Mouse (Mus musculus): Measurements from ENCODE around the gene Golga7b. TPM values are rescaled to one million over a fixed set of nuclear protein-coding genes. Genes with fewer than 3 reads are reported as not detected.

The Golga7b gene
- polyA plus RNA-seq, 1 experiment from 2014 or later, result 72.2 TPM

DNA sequence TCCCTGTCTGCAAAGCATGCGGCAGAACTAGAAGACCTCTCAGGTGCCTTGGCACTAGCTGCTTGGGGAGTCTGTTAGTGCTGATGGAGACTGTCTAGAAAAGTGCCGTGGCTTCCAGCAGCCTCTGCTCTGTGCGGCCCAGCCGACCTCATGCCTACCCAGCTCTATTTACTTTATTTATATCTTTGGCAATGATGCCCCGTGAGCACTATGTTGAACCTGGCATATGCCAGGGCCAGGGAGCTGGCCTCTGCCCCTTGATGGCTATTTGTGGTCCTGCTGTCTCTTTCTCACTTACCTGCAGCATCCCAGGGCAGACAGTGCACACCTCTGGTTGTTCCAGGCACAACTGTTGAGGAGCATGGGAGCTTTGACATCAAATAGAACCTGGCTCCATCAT is 31.1 kb downstream of the Golga7b start:
- WGBS, result 87% methylated on average over 5 of the region's 5 CpGs
- no peak overlapping the region for H3K9ac ChIP-seq (ENCODE audit: low read depth, low read length)
- no peaks in the 10 kb centered on the region for H3K36me3 ChIP-seq (ENCODE audit: control insufficient read depth, insufficient read depth, low read length)
- H3K4me3 ChIP-seq (ENCODE audit: low read depth, low read length), result no peak overlapping the region
- H3K27ac ChIP-seq (ENCODE audit: low read length), result no peak overlapping the region
- no peak overlapping the region for H3K4me2 ChIP-seq (ENCODE audit: low read length)
- no peaks in the 10 kb centered on the region for H3K9me3 ChIP-seq (replicated peaks; ENCODE audit: control insufficient read depth, low read length, poor library complexity, severe bottlenecking)
- ATAC-seq, result no peak
- H3K27me3 ChIP-seq (ENCODE audit: control insufficient read depth, insufficient read depth, low read depth, low read length), result no peaks in the 10 kb centered on the region
- peaks cover 4% of the 10 kb centered on the region; the same call in 1 of the 2 replicates for H3K4me1 ChIP-seq (ENCODE audit: control insufficient read depth, insufficient read depth, low read length)

DNA sequence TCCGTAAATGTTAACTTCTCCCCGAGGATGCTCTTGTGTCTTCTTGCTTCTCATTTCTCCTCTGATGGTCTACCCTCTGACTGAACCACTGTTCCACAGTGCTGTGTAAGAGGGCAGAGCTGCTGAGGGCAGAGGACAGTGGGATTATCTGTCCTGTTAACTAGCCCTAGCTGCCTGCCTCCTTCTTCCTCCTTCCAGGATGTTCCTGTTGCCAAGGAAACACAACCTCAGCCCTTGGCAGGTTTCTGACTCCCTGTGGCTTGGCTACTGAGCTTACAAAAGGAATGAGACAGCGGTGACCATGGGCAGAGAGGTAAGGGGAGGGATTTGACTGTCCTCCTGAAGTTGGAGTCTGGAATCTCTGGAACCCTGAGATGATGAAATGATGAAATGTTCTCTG is 32.2 kb downstream of the Golga7b start:
- no peak overlapping the region for H3K27ac ChIP-seq (ENCODE audit: low read length)
- H3K4me3 ChIP-seq (ENCODE audit: low read depth, low read length), result no peak overlapping the region
- H3K9ac ChIP-seq (ENCODE audit: low read depth, low read length), result no peak overlapping the region
- 52% methylated on average over 3 of the region's 3 CpGs for WGBS
- no peak overlapping the region for H3K4me2 ChIP-seq (ENCODE audit: low read length)
- H3K36me3 ChIP-seq (ENCODE audit: control insufficient read depth, insufficient read depth, low read length), result no peaks in the 10 kb centered on the region
- ATAC-seq, result 0 out of 2 replicates have a peak, but pooled peaks have one; percentile 57
- H3K4me1 ChIP-seq (ENCODE audit: control insufficient read depth, insufficient read depth, low read length), result peaks cover 4% of the 10 kb centered on the region; the same call in 1 of the 2 replicates
- no peaks in the 10 kb centered on the region for H3K27me3 ChIP-seq (ENCODE audit: control insufficient read depth, insufficient read depth, low read depth, low read length)
- no peaks in the 10 kb centered on the region for H3K9me3 ChIP-seq (replicated peaks; ENCODE audit: control insufficient read depth, low read length, poor library complexity, severe bottlenecking)

DNA sequence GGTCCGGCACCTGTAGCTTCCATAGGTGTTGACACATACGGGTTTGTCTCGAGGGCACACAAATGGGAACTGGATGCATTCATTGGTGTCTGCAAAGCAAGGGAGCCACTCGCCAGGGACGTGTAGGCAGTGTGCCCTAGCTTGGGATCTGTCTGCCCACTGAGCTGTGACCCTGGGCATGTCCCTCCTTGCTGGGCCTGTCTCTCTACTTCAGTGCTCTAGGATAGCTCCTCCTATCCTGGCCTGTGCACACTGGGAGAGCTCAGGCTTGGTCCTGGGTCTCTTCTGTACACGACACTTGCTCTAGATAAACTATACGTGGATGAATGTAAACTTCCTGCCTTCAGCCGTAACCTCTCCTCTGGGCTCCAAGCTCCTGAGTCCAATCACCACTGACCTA is 36.8 kb downstream of the Golga7b start:
- Histone ChIP-seq H3K27me3 (ENCODE audit: control insufficient read depth, insufficient read depth, low read depth, low read length) (no peaks in the 10 kb centered on the region), H3K9ac (ENCODE audit: low read depth, low read length) (no peak overlapping the region), H3K27ac (ENCODE audit: low read length) (no peak overlapping the region), H3K4me2 (ENCODE audit: low read length) (no peak overlapping the region), H3K4me3 (ENCODE audit: low read depth, low read length) (no peak overlapping the region), H3K9me3 (replicated peaks; ENCODE audit: control insufficient read depth, low read length, poor library complexity, severe bottlenecking) (no peaks in the 10 kb centered on the region), H3K4me1 (ENCODE audit: control insufficient read depth, insufficient read depth, low read length) (peaks cover 4% of the 10 kb centered on the region; the same call in 1 of the 2 replicates), H3K36me3 (ENCODE audit: control insufficient read depth, insufficient read depth, low read length) (no peaks in the 10 kb centered on the region)
- WGBS, result 82% methylated on average over 8 of the region's 8 CpGs
- no peak for ATAC-seq

DNA sequence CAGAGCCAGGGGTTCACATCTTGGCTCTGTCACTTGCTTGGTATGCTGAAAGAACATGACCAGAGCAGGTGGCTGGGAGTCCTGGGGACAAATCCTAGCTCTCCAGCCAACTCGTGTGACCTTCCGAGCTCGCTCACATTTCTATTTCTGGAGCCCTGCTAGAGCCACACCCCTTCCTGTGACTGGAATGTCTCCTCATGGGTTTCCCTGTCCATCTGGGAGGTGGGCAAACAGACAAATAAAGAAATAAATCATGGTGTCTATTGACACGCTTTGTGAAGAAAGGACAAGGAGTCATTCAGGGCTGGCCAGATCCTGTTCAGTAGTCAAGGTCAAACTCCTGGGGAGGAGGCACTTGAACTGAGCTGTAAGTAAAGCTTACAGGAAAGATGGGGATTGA is 41.0 kb downstream of the Golga7b start:
- Histone ChIP-seq H3K9ac (ENCODE audit: low read depth, low read length) (no peak overlapping the region), H3K9me3 (replicated peaks; ENCODE audit: control insufficient read depth, low read length, poor library complexity, severe bottlenecking) (no peaks in the 10 kb centered on the region), H3K27me3 (ENCODE audit: control insufficient read depth, insufficient read depth, low read depth, low read length) (no peaks in the 10 kb centered on the region), H3K4me1 (ENCODE audit: control insufficient read depth, insufficient read depth, low read length) (peaks cover 10% of the 10 kb centered on the region; the same call in 1 of the 2 replicates), H3K4me3 (ENCODE audit: low read depth, low read length) (no peak overlapping the region), H3K4me2 (ENCODE audit: low read length) (no peak overlapping the region), H3K27ac (ENCODE audit: low read length) (no peak overlapping the region), H3K36me3 (ENCODE audit: control insufficient read depth, insufficient read depth, low read length) (no peaks in the 10 kb centered on the region)
- WGBS, result 69% methylated on average over 4 of the region's 4 CpGs
- no peak for ATAC-seq

DNA sequence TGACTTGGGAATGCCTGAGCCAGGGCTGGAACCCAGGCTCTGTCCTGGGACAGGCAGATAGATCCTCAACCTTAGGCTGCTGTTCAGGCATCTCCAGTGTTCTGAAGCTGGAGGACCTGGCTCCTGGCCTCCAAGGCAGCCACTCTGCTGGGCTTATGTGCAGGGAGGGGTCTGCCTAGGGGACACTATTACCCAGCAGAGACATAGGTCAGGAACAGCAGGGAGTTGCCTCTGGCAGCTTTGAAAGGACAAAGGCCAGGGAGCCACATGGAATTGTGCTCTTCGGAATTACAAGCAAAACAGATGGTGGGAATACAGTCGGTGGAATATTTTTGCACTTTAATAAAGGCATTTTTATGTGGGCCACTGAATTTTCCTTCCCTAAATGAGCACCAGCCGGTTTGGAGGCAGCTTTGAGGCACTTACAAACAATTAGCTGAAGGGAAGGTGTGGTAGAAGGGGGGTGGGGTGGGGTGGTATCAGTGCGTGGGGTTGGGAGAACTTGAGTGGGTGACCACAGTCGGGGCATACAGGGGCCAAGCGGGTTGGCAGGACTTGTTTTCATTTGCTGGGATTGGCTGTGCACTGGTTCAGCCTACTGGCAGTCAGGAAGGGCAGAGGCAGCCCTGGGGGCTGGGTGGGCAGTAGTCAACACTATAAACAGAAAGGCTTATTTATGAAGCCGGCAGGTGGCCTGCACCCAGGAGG is 43.7 kb downstream of the Golga7b start:
- H3K4me1 ChIP-seq (ENCODE audit: control insufficient read depth, insufficient read depth, low read length), result peaks cover 10% of the 10 kb centered on the region; the same call in 1 of the 2 replicates
- ATAC-seq, result no peak
- H3K9me3 ChIP-seq (replicated peaks; ENCODE audit: control insufficient read depth, low read length, poor library complexity, severe bottlenecking), result no peaks in the 10 kb centered on the region
- no peak overlapping the region for H3K9ac ChIP-seq (ENCODE audit: low read depth, low read length)
- no peak overlapping the region for H3K4me2 ChIP-seq (ENCODE audit: low read length)
- H3K27ac ChIP-seq (ENCODE audit: low read length), result no peak overlapping the region
- H3K27me3 ChIP-seq (ENCODE audit: control insufficient read depth, insufficient read depth, low read depth, low read length), result no peaks in the 10 kb centered on the region
- WGBS, result 16% methylated on average over 7 of the region's 7 CpGs
- no peak overlapping the region for H3K4me3 ChIP-seq (ENCODE audit: low read depth, low read length)
- H3K36me3 ChIP-seq (ENCODE audit: control insufficient read depth, insufficient read depth, low read length), result no peaks in the 10 kb centered on the region

DNA sequence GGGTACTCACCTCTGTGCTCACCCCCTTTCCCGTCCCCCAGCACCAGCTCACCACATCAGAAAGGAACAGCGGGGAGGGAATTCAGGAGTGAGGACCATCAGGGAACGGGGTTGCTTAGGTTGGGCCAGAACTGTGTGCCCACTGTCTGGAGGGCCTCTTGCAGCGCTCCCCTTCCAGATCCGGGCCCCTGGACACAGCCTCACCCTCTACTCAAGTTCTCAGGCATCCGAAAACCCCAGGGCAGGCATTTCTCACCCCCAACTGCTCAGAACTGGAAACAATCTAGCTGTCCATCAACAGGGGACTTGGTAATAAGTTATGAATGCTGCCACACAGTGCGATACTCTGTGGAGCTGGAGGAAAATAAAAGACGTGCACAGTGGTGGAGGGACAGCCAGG is 44.7 kb downstream of the Golga7b start:
- H3K9me3 ChIP-seq (replicated peaks; ENCODE audit: control insufficient read depth, low read length, poor library complexity, severe bottlenecking), result no peaks in the 10 kb centered on the region
- no peaks in the 10 kb centered on the region for H3K36me3 ChIP-seq (ENCODE audit: control insufficient read depth, insufficient read depth, low read length)
- H3K4me2 ChIP-seq (ENCODE audit: low read length), result no peak overlapping the region
- H3K4me3 ChIP-seq (ENCODE audit: low read depth, low read length), result no peak overlapping the region
- no peak overlapping the region for H3K9ac ChIP-seq (ENCODE audit: low read depth, low read length)
- H3K27me3 ChIP-seq (ENCODE audit: control insufficient read depth, insufficient read depth, low read depth, low read length), result no peaks in the 10 kb centered on the region
- no peak overlapping the region for H3K27ac ChIP-seq (ENCODE audit: low read length)
- ATAC-seq, result peak; percentile 40; the same call in 1 of the 2 replicates
- WGBS, result 16% methylated on average over 8 of the region's 8 CpGs
- peaks cover 10% of the 10 kb centered on the region; the same call in 1 of the 2 replicates for H3K4me1 ChIP-seq (ENCODE audit: control insufficient read depth, insufficient read depth, low read length)

DNA sequence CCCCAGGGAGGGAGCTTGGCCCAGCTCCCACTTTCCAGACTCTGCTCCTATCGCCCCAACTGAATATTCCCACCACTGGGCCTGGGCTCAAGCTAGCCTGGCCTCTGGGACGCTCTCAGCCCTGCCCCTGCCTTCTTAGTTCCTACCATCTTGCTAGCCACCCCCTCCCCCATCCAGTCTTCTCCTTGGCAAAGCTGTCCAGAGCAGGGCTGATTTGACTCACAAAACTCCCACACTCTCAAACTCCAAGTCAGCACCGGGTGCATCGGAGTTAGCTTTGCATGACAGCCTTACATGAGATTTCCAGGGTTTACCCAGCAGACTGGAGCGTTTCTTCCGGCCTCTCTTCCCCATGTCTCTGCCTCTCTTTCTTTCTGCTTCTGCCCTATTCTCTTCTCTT is 45.8 kb downstream of the Golga7b start:
- Histone ChIP-seq H3K27ac (ENCODE audit: low read length) (no peak overlapping the region), H3K9me3 (replicated peaks; ENCODE audit: control insufficient read depth, low read length, poor library complexity, severe bottlenecking) (no peaks in the 10 kb centered on the region), H3K4me3 (ENCODE audit: low read depth, low read length) (no peak overlapping the region), H3K4me1 (ENCODE audit: control insufficient read depth, insufficient read depth, low read length) (peaks cover 10% of the 10 kb centered on the region; the same call in 1 of the 2 replicates), H3K4me2 (ENCODE audit: low read length) (no peak overlapping the region), H3K9ac (ENCODE audit: low read depth, low read length) (no peak overlapping the region), H3K27me3 (ENCODE audit: control insufficient read depth, insufficient read depth, low read depth, low read length) (no peaks in the 10 kb centered on the region), H3K36me3 (ENCODE audit: control insufficient read depth, insufficient read depth, low read length) (no peaks in the 10 kb centered on the region)
- 0 out of 2 replicates have a peak, but pooled peaks have one; percentile 40 for ATAC-seq
- 67% methylated on average over 6 of the region's 6 CpGs for WGBS

DNA sequence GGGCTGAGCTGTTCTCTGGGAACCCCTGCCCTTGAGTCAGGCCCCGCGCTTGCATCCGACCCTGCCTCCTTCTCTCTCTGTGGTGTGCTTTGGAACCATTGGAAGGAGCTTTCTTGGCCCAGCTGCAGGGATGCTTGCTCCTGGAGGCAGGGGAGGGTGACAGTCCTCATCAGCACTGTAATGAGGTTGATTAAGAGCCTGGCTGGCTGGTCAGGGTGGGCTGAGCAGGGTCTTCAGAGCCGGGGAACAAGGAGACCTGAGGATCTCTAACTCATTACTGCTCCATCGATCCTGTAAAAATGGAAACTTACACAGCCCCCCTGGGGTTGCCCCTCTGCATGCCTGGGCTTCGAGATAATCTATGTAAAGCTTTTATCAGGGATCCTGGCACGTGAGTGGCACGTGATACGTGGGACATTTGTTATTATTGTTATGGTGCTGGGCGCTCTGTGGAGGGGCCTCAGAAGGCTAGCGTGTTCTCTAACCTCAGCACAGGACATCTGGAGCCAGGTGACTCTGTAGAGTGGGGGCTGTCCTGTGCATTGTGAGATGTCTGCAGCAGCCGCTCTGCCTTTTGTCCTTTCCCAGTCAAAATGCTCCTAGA is 55.9 kb downstream of the Golga7b start:
- Histone ChIP-seq H3K9ac (ENCODE audit: low read depth, low read length) (peak overlapping the region; percentile 10; the same call in 1 of the 2 replicates), H3K9me3 (replicated peaks; ENCODE audit: control insufficient read depth, low read length, poor library complexity, severe bottlenecking) (no peaks in the 10 kb centered on the region), H3K4me3 (ENCODE audit: low read depth, low read length) (no peak overlapping the region), H3K27me3 (ENCODE audit: control insufficient read depth, insufficient read depth, low read depth, low read length) (no peaks in the 10 kb centered on the region), H3K4me2 (ENCODE audit: low read length) (no peak overlapping the region), H3K36me3 (ENCODE audit: control insufficient read depth, insufficient read depth, low read length) (no peaks in the 10 kb centered on the region), H3K4me1 (ENCODE audit: control insufficient read depth, insufficient read depth, low read length) (peaks cover 9% of the 10 kb centered on the region; the same call in 1 of the 2 replicates), H3K27ac (ENCODE audit: low read length) (no peak overlapping the region)
- WGBS, result 31% methylated on average over 12 of the region's 12 CpGs
- ATAC-seq, result 0 out of 2 replicates have a peak, but pooled peaks have one; percentile 21

DNA sequence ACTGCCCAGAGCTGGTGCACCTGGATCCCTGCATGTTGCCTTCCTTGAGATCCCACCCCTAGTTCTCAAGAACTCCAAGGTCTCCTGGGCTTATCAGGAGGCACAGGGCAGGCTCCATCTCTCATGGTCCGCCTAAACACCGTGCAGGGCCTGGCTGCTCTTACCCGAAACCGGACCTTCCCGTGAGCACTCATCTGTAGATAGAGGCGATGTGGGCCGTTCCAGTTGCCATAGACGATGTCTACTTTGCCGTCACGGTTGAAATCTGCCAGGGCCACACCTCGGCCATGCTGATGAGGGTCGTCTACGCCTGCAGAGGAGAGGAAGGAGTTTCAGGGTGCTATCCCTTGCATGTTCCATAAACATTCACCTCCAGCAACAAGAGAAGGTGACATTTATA is 57.1 kb downstream of the Golga7b start:
- no peak overlapping the region for H3K27ac ChIP-seq (ENCODE audit: low read length)
- no peaks in the 10 kb centered on the region for H3K36me3 ChIP-seq (ENCODE audit: control insufficient read depth, insufficient read depth, low read length)
- H3K4me1 ChIP-seq (ENCODE audit: control insufficient read depth, insufficient read depth, low read length), result peaks cover 9% of the 10 kb centered on the region; the same call in 1 of the 2 replicates
- H3K9me3 ChIP-seq (replicated peaks; ENCODE audit: control insufficient read depth, low read length, poor library complexity, severe bottlenecking), result no peaks in the 10 kb centered on the region
- H3K4me2 ChIP-seq (ENCODE audit: low read length), result no peak overlapping the region
- H3K9ac ChIP-seq (ENCODE audit: low read depth, low read length), result no peak overlapping the region
- H3K27me3 ChIP-seq (ENCODE audit: control insufficient read depth, insufficient read depth, low read depth, low read length), result no peaks in the 10 kb centered on the region
- WGBS, result 86% methylated on average over 13 of the region's 13 CpGs
- no peak overlapping the region for H3K4me3 ChIP-seq (ENCODE audit: low read depth, low read length)
- ATAC-seq, result no peak
